Mouse (Mus musculus) forebrain, postnatal 0 days (tissue): Measurements from ENCODE around the gene E130208F15Rik. TPM values are rescaled to one million over a fixed set of nuclear protein-coding genes. Genes with fewer than 3 reads are reported as not detected.
A peak's percentile ranks its signal among the peaks of the same experiment; 100 is the strongest.

ENCODE experiments used
- ATAC-seq: fragments of 200-750 bp; cut with Nextera tagmentation; 2 replicates; pipeline ENCODE4 v1.8.0; 2017; ENCODE audit warnings: mild to moderate bottlenecking, moderate library complexity
- DNase-seq: peaks from one replicate; pipeline ENCODE4 v3.0.0-alpha.2; 2015
- H3K27ac ChIP-seq: fragments of 300-500 bp; sonication (generic); 2 replicates; pipeline ENCODE4 v1.5.1; 2014; ENCODE audit warnings: low read depth, mild to moderate bottlenecking, antibody characterized with exemption, low read length, moderate library complexity, mixed read lengths
- H3K27me3 ChIP-seq: fragments of 300-500 bp; sonication (generic); 2 replicates; pipeline ENCODE4 v1.6.1; 2014; ENCODE audit warnings: mild to moderate bottlenecking, low read length, mixed read lengths; ENCODE audit not compliant: insufficient read depth
- H3K36me3 ChIP-seq: fragments of 300-500 bp; sonication (generic); 2 replicates; pipeline ENCODE4 v1.6.1; 2014; ENCODE audit warnings: mild to moderate bottlenecking, moderate library complexity; ENCODE audit not compliant: insufficient read depth
- H3K4me1 ChIP-seq: fragments of 300-500 bp; sonication (generic); 2 replicates; pipeline ENCODE4 v1.6.1; 2014; ENCODE audit warnings: antibody characterized with exemption; ENCODE audit not compliant: insufficient read depth
- H3K4me2 ChIP-seq: fragments of 300-500 bp; sonication (generic); 2 replicates; pipeline ENCODE4 v1.6.1; 2014; ENCODE audit warnings: low read depth, mild to moderate bottlenecking, moderate library complexity
- H3K4me3 ChIP-seq: fragments of 300-500 bp; sonication (generic); 2 replicates; pipeline ENCODE4 v1.5.1; 2014; ENCODE audit warnings: low read depth, low read length, mixed read lengths
- H3K9ac ChIP-seq: fragments of 300-500 bp; sonication (generic); 2 replicates; pipeline ENCODE4 v1.6.1; 2014; ENCODE audit warnings: mild to moderate bottlenecking
- H3K9me3 ChIP-seq: fragments of 300-500 bp; sonication (generic); 2 replicates; pipeline ENCODE4 v1.6.1; 2016; ENCODE audit warnings: low read length
- CTCF ChIP-seq: sonication (generic); IDR thresholded peaks from 2 replicates; pipeline ENCODE4 v1.5.1; 2016; ENCODE audit warnings: antibody characterized with exemption, control low read depth, low read depth
- WGBS: fragments of 180-500 bp; shearing (Covaris S2); extraction: QIAGEN DNeasy Blood & Tissue Kit; methylation state at CpG from one replicate; pipeline ENCODE4 v1.1.7; 2014; 5-methylcytosine and 5-hydroxymethylcytosine counted together
- polyA plus RNA-seq: library from polyadenylated mRNA; unstranded; fragments of >200 nt; fragmentation: Nextera tagmentation; extraction: Ambion mirVana; gene quantifications from 2 replicates; pipeline ENCODE4 v1.2.1, GENCODE M21; 2015
- total RNA-seq: library from RNA; depleted of rRNA; stranded (reverse); fragments of >200 nt; gene quantifications from 2 replicates; pipeline ENCODE4 v1.2.3, GENCODE M21; 2014

Gene E130208F15Rik
- total and polyA plus RNA-seq, 2 experiments from 2014 or later, result 0.31 to 0.52 TPM

DNA sequence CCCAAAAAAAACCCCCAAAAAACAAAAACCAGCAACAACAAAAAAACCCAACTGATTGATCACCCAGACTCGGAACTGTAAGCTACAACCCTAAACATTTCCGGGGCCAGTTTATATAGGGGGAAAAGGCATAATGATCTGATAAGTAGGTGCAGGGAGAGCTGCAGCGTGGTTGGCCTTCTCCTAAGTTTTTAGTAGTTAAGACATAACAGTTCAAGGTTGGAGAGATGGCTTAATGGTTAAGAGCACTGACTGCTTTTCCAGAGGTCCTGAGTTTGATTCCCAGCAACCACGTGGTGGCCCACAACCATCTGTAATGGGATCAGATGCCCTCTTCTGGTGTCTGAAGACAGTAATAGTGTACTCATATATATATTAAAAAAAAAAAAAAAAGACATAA, 40.0 kb upstream of the E130208F15Rik start:
- ATAC-seq (no peak), DNase-seq (no peak)
- Histone ChIP-seq H3K4me3 (no peak overlapping the region), H3K9ac (no peak overlapping the region), H3K27me3 (no peaks in the 10 kb centered on the region), H3K27ac (no peak overlapping the region), H3K36me3 (no peaks in the 10 kb centered on the region), H3K4me1 (0 out of 2 replicates have a peak, but pooled peaks cover 4% of the 10 kb centered on the region), H3K9me3 (no peaks in the 10 kb centered on the region), H3K4me2 (peak overlapping the region; percentile 86; the same call in 1 of the 2 replicates)
- TF ChIP-seq CTCF, result no peak
- 87% methylated on average over 4 of the region's 4 CpGs for WGBS

DNA sequence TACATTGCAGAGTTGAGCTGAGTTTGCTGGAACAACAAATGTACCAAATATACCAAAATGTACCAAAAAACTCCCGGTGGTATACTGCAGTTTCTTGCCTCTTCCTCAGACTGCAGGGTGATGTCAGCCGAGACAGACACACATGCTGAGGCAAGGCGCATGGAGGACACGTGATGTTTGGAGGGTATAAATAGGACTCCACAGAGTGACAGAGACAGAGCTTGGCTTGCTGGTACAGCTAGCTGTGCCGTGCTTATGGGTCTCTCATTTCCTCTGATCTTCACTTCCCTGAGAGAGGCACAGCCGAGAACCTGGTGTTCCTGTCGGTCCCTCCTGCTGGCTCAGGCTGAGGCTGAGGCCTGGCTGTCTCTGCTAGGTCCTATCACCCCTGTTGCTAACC, 38.8 kb upstream of the E130208F15Rik start:
- no peak for DNase-seq
- H3K4me1 ChIP-seq, result 0 out of 2 replicates have a peak, but pooled peaks cover 4% of the 10 kb centered on the region
- ATAC-seq, result no peak
- no peak overlapping the region for H3K9ac ChIP-seq
- H3K9me3 ChIP-seq, result no peaks in the 10 kb centered on the region
- WGBS, result 73% methylated on average over 7 of the region's 7 CpGs
- no peaks in the 10 kb centered on the region for H3K27me3 ChIP-seq
- no peak for TF ChIP-seq CTCF
- H3K27ac ChIP-seq, result no peak overlapping the region
- H3K4me3 ChIP-seq, result no peak overlapping the region
- H3K4me2 ChIP-seq, result no peak overlapping the region
- H3K36me3 ChIP-seq, result no peaks in the 10 kb centered on the region

GRCm38 (mm10) chr7:30286701-30287410, 34.7 kb upstream of the E130208F15Rik start:
- H3K9me3 ChIP-seq, result no peaks in the 10 kb centered on the region
- DNase-seq, result no peak
- TF ChIP-seq CTCF, result no peak
- no peak overlapping the region for H3K4me2 ChIP-seq
- H3K27me3 ChIP-seq, result no peaks in the 10 kb centered on the region
- H3K36me3 ChIP-seq, result no peaks in the 10 kb centered on the region
- H3K4me1 ChIP-seq, result no peaks in the 10 kb centered on the region
- ATAC-seq, result no peak
- no peak overlapping the region for H3K27ac ChIP-seq
- WGBS, result 51% methylated on average over 8 of the region's 8 CpGs
- no peak overlapping the region for H3K9ac ChIP-seq
- H3K4me3 ChIP-seq, result no peak overlapping the region

DNA sequence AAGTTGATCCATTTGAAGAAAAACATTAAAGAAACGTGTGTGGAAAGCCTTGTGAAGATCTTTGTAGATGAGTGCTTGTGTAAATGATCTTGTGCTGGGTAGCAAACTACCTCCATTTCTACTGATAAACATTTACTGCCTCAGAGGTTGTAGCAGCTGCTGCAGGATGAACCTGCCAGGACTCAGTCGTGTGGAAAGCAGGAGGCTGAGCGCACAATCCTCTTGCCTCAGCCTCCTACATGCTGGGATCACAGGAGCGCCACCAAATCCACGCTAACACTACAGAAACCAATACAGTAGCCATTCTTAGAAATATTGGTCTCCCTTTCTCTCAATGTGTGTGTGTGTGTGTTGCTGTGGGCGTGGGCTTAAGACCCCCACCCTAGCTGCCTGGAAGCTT, 33.5 kb upstream of the E130208F15Rik start:
- H3K9me3 ChIP-seq, result no peaks in the 10 kb centered on the region
- ATAC-seq (no peak), DNase-seq (no peak)
- WGBS, result 65% methylated on average over 6 of the region's 6 CpGs
- no peaks in the 10 kb centered on the region for H3K4me1 ChIP-seq
- no peak overlapping the region for H3K4me2 ChIP-seq
- no peak for TF ChIP-seq CTCF
- no peaks in the 10 kb centered on the region for H3K36me3 ChIP-seq
- no peak overlapping the region for H3K27ac ChIP-seq
- no peak overlapping the region for H3K9ac ChIP-seq
- no peak overlapping the region for H3K4me3 ChIP-seq
- no peaks in the 10 kb centered on the region for H3K27me3 ChIP-seq

DNA sequence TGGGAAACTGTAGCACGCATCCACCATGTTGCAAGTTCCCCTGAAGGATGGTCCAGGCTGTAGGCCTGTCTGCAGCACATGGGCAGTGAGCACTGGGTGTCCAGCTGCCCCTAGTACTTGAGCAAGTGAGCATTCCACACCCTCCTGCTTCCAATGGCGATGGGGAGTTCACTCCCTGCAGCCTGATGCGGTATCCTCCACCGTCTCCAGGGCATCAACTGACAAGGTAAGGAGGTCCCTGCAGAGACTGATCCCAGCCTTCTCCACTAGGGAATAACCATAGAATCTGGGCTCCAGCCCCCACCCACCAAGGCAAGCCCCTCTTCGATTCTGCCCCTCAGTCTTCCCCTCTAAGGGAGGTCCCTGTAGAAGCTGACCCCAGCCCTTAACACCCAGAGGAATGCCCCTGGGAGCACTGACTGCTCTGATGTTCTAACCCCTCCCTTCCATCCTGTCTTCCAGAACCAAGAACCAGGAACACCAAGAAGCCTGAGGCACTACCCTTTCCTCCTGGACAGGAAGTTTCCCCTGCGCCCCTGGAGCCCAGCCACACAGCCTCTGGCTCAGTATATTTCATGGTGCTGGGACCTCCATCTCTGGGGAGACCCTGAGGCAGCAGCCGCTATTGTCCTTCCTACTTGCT, 32.3 kb upstream of the E130208F15Rik start:
- Histone ChIP-seq H3K4me3 (no peak overlapping the region), H3K36me3 (peaks cover 1% of the 10 kb centered on the region; the same call in 1 of the 2 replicates), H3K4me2 (no peak overlapping the region), H3K9me3 (no peaks in the 10 kb centered on the region), H3K4me1 (0 out of 2 replicates have a peak, but pooled peaks cover 5% of the 10 kb centered on the region), H3K27ac (no peak overlapping the region), H3K27me3 (no peaks in the 10 kb centered on the region), H3K9ac (no peak overlapping the region)
- no peak for ATAC-seq
- no peak for TF ChIP-seq CTCF
- 70% methylated on average over 7 of the region's 7 CpGs for WGBS
- no peak for DNase-seq

DNA sequence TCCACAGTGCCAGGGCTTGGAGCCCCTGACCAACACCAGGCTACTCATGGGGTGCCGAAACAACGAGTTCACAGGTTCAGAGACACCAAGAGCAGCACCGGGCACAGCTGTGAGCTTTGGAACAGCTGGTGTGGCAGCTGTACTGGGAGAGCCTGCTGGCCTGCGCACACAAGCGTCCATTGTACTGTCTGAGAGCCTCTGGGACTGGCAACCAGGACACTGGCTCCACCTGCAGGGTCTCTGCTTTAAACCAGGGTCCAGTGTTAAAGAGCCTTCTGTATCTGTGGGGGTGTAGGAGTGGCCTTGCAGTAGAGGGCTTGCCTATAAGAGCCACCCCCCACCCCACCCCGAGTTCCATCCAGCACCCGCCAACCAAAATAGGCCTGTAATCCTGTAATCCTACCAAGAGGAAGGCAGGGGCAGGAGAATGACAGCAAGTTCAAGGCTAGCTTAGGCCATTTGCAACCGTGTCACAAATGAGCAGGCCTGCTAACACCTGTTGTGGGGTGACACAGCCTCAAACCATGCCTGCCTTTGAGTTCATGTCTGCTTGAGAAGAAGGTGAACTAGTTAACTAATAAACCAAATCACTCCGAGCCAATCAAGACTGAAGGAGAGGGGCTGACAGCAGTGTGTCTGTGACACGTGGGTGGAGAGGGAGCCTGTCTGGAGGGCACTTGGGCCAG, 31.7 kb upstream of the E130208F15Rik start:
- Histone ChIP-seq H3K4me1 (0 out of 2 replicates have a peak, but pooled peaks cover 7% of the 10 kb centered on the region), H3K9me3 (no peaks in the 10 kb centered on the region), H3K9ac (no peak overlapping the region), H3K4me2 (no peak overlapping the region), H3K36me3 (peaks cover 8% of the 10 kb centered on the region), H3K27me3 (no peaks in the 10 kb centered on the region), H3K27ac (no peak overlapping the region), H3K4me3 (no peak overlapping the region)
- WGBS, result 52% methylated on average over 10 of the region's 10 CpGs
- ATAC-seq, result peak; percentile 35
- peak; percentile 10; the same call in 1 of the 2 replicates for TF ChIP-seq CTCF
- no peak for DNase-seq
